Mouse (Mus musculus) right cerebral cortex, postnatal 36 days (tissue): ENCODE measurements around the gene Ptprn.

Source experiments
- DNase-seq, 2 experiments: peaks; one replicate each; pipeline ENCODE4 v3.0.0; 2022; ENCODE audit warnings: low spot score in 2 of 2, mixed read lengths in 1 of 2

The Ptprn gene

DNA sequence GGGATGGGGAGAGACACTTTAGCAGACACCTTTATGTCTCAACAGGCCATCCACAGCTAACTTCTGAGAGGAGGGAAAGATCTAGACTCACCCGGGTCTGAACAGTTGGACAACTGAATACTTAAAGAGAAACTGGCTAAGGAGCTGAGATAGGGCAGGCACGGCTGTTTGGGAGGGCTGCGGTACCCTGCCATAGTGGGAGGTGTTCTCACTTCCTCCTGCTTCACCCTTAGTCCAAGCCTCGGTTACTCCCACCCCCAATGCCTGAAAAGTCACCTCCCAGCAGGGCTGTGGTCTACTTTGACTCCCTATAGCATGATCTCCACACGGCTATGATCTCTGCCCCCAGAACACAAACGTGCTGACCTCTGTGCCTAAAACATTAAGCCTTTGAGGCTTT lies 40.8 kb downstream of the Ptprn start:
- no peak for DNase-seq

DNA sequence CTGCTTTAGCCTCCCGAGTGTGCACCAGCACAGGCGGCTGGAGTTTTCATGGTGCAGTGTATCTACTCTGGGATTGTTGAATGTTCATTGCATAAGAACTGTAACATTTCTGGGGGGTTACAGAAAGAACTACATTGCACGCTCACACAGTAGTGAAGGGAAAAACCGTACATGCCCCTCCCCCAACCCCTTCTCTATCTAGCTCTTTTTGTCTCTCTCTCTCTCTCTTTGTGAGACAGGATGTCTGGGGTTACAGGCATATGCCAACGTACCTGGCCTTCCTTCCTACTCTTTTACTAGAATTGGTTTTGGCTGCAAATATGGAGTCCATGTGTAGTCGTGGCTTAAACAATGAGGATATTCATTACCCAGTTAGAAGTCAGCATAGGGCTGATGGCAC lies 41.4 kb downstream of the Ptprn start:
- DNase-seq, result no peak

DNA sequence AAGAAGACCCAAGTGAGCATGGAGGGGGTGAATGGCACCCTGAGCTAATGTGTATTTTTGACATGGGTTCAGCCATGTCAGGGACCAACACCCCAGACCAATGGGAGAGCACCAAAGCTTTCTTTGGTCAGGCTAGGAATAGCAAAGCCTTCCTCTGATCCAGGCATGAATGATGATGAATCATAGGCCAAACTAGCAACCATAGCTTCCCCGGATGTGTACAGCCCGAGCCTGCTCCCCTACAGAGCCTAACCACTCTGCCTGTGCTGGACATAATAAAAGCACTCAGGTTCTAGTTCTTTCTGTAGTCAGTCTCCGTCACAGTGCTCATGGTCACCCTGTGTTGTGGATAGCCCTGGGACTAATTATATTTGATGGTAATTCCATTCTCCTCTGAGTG lies 42.8 kb downstream of the Ptprn start:
- no peak for DNase-seq

DNA sequence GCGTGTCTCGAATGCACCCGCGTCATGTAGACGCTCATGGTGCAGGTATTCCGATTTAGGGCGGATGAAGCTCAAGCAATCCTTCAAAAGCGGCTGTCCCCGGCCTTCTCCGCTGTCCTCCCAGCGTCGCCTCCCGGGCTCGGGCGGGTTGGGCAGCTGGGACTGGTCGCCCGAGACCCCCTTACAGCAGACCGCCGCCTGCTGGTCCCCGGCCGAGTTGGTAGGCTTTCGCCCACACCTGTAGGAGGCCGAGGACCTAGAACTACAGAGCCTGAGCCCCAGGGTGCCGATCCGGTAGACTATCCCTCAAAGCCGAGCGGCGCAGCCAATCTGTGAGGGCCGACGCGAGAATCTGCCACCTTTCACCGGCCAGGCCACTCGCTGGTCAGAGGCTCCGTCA lies 44.8 kb downstream of the Ptprn start, which contains the start of gene Tuba4a:
Gene Tuba4a (minus strand): TSS at position 335 of the 400 bp plus-strand sequence.
- peak in 1 of 2 experiments; percentile 24 for DNase-seq

DNA sequence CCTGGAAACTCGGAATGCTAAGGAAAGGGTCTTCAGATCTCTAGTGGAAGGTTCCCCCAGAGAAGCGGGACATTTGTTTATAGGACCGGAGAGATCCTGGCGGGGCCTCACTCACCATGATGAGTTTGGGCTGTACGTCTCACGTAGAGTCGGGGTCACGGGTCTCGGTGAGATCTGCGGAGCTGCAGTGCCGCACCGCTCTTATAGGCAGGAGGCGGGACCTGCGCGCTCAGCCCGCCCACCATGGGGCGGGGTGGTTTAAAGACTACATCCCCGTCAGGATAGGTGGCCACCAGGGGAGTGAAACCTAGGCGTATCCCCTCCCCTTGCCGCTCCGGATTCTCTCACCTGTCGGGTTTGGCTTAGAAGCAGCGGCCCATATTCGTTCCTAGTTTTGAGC lies 45.2 kb downstream of the Ptprn start:
- peak; percentile 90 to 92 for DNase-seq

DNA sequence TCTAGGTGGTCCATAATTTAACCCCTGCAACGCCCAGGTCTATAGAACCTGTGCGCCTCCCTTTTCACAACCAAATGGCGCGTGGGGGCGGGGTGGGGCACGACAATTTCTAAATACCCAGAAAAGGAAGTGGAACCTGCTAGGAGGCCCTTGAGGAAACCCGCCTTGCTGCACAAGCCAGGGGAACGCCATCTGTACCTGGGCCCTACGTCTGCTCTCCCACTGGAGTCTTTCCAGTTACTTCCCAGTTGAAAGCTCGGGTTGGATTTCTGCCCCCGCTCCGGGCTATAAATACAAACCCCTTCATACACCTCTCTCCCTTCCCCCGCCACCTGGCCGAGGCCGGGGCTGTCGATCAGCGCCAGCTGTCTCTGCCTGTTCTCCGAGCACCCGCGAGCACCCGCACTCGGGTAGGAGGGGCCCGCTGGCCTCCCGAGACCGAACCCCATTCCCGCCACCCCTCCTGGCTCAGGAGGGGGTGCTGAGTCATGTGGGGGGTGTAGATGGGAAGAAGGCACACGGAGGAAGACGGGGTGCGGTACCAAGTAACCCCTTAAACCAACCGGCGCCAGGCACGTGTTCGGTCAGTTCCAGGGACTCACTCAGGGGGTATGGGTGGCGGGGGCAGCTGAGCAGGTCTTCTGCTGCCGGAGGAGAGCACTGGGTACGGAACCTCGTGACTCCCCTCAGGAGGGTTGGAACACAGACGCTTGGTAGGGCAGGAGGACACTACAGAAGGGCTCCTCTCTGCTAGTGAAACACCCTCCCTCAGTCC lies 45.9 kb downstream of the Ptprn start:
- DNase-seq, result peak; percentile 71 to 77

DNA sequence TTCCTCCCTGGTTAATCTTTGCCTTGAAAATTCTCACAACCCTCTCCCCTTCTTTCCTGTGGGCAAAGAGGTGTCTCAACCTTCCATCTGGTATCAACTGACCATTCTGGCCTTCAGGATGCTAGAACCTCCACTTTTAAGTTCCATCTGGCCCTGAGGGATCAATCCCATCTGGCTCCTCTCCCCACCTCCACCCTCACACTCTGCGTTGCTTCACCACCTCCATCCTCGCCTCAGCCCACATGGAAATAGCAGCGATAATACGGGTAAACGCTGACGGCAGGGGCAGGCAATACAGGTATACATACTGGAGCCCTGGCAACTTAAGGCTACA lies 46.4 kb downstream of the Ptprn start:
- no peak for DNase-seq

DNA sequence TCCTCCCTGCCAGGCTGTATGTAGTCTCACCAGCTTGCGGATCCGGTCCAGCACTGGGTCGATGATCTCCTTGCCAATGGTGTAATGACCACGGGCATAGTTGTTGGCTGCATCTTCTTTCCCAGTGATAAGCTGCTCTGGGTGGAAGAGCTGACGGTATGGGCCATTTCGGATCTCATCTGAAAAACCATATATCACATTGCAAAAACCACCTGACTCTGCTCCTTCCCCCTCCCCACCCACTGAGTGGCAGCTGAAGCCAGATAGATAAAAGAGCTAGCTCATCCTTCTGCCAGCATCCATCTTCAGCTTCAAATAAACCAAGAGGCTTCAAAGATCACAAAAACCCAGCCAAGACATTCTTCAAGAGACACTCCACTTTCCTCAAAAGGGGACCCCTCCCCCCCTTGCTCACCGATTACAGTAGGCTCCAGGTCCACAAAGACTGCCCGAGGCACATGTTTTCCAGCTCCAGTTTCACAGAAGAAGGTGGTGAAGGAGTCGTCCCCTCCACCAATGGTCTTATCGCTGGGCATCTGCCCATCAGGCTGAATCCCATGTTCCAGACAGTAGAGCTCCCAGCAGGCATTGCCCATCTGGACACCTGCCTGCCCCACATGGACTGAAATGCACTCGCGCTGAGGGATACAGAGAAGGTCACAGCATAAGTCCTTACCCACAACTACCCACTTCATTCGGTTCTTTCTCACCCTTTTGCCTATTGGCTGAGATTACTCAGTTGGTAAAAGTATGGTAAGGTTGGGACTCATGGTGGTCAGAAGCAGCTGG lies 47.3 kb downstream of the Ptprn start:
- DNase-seq, result no peak

DNA sequence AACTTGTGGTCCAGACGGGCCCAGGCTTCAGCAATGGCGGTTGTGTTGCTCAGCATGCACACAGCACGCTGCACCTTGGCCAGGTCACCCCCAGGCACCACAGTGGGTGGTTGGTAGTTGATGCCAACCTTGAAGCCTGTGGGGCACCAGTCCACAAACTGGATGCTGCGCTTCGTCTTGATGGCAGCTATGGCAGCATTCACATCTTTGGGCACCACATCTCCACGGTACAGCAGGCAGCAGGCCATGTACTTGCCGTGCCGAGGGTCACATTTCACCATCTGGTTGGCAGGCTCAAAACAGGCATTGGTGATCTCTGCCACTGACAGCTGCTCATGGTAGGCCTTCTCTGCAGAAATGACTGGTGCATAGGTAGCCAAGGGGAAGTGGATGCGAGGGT lies 48.5 kb downstream of the Ptprn start:
- DNase-seq, result no peak

DNA sequence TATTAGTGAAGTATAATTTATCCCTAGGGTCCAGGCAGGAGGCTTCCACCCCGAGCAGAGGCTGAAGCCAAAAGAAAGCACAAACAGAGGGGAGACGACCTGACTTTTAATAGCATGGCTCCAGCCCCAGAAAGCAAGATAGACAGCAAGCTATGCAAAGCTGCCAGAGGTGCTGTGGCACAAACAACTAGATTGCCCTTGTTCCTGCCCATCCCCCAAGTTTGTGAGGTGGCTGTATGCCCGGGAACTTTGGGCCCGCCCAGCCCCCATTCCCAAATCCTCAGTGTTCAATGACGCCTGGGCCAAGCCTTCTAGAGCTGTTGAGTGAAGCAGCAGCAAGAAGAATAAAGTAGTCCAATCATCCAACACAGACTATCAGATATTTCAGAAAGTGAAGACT lies 49.4 kb downstream of the Ptprn start:
- peak in 1 of 2 experiments; percentile 50 for DNase-seq

DNA sequence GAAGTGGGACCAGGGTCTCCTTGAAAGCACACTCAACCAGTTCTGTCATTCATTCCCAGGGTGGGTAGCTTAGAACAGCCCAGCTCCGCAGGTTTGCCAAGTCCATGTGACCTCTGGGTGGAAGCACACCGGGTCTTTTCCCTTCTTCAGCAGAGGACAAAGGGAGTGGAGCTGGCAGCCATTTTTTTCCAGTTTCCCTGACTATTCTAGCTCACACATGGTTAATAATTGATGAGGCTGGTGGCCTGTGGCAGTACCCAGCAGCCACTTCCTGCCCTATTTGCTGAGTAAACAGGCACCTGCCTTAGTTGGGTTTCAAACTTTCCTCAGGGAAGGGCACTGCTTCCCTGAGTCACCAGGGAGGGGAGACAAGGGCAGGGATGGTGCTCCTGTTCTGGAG lies 49.9 kb downstream of the Ptprn start:
- no peak for DNase-seq

DNA sequence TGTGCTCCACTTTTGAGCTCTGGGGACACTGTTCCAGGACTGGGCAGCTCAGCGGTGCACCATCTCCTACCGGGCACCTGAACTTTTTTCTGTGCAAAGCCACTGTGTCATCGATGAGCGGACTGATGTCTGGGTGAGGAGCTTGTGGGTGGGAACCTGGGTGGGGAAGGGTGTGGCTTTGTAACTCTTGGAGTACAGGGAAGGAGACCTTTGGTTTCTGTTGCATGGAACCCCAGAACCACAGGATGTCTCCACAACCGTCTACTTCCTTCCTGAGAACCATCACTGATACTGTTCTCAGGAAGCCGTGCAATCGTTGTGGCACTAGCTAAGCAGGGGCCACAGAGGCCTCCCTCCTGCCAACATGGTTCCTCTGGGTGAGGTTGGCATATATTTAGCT lies 51.2 kb downstream of the Ptprn start:
- DNase-seq, result no peak

DNA sequence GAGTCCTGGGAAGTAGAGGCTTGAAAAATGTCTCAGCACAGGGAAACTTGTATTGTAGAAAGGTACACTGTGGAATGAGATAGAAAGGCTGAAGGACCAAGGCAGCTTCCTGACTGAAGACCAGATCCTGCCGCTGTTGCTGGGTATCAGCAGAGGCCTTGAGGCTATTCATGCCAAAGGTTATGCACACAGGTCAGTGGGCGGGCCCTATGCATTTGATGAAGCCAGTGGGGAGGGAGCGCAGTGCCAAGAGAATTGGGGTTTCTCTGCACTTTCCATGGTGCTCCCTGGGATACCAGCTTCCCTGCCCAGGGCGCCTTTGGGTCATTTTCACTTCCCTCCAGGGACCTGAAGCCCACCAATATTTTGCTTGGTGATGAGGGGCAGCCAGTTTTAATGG lies 51.8 kb downstream of the Ptprn start:
- DNase-seq, result no peak

DNA sequence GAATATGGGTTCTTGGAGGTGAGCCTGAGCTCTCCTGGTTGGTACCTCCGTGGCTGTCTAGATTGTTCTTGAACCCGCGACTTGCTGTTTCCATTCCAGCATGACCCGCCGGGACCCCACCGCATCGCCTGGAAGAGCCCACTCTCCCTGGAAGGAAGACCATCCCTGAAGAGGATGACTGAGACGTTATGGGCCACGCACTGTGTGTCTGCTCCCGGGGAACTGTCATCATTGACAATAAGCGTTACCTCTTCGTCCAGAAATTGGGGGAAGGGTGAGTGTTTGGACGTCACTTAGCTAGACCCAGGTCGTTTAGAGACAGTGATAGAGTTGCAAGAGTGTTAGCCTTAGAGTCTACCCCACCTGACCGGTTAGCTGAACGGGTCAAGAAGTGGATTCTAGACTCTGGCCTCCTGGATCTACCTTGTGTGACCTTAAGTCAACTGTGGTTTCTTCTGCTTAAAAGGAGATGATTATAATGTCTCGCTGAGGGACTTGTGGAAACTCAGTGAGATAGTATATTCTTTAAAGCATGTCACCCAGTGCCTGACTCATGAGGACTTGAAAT lies 53.1 kb downstream of the Ptprn start:
- no peak for DNase-seq

DNA sequence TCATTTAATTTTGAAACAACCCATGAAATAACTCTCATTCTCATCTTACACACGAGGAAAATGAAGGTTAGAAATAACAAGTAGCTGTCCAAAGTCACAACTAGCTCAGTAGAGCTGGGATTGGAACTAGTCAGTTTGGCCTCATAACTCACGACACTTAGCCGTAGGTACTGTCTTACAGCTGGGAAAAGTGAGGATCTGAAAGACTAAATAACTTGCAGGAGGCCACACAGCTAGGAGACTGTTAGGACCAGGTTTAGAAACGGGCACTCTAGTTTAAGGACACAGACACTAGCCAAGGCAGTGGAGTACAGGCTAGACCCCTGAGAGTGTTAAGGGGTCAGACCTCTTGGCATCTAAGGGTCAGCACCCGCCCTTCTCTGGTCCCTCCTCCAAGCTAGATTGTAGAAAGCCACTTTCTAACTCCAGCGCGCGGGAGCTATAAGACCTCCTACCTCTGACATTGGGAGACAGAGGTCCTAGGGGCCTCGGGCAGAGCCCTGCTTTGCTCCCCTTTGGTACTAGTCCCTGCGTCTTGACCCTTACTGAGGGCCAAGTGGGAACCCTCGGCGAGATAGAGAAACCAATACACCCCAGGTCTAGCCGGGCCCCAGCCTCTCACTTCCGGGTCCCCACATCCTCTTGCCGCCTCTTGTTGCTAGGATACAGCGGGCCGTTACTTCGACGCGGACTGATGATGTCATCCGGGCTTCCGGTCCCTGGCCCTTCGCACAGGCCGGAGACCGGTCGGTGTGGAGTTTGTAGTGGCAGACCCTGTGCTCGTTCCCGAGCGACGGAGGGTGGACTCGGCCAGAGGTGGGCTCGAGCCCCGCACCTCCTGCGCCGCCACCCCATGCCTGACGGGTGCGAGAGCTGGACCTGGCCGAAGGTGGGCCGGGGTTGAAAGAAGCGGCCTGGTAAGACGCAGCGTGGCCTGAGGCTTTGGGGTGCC lies 53.9 kb downstream of the Ptprn start, which contains the start of the genes Glb1l and Stk16:
Gene Glb1l (minus strand): TSS at position 678 of the 952 bp plus-strand sequence.
Gene Stk16 (plus strand): TSS at position 703 of the 952 bp plus-strand sequence.
- DNase-seq, result peak; percentile 94 to 95

DNA sequence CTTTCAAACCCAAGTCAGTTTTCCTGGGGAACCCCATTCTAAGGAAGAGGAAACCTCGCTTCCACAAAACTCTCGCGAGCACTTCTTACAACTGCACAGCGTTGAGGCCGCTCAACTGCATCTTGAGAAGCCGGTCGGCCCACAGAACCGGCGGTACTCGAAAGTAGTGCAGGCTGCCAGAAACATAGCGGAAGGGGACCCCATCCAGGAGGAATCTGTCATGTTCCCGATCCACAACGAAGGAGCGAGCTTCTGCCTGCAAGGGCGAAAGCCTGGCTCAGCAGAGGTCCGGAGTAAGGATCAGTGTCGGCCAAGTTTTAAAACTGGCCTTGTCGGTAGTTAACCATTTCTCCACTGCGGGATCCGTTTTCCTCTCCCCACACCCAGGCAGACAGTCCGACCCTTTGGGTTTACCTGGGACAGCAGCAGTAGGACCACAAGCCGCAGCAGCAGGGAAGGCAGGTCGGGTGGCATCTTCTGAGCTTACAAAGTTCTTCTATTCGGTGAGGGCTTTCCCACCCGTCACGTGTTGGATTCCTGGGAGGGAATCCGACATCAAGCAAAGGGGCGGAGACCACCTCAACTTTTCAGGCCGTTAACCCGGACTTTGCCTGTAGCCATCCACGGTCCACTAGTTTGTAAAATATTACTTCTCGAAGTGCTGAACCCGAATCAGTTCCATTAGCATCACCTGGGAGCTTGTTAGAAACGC lies 55.2 kb downstream of the Ptprn start:
- DNase-seq, result no peak

DNA sequence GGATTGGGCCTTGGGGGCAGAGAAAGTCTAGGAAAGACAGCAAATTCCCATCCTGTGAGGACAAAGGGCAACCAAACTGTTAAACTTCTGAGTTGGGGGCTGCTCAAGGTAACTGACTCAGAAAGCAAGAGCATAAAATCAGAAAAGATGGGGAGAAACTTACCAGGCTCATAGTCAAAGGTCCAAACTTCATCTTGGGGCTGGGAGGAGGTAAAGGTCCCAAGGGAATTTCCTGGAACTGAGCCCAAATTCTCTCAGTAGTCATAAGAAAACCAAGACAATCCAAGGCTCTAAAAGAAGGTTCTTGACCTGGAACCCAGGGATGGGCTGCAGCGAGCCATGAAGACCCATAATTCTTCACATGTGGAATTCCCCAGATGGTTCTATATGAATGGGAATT lies 63.1 kb downstream of the Ptprn start:
- no peak for DNase-seq
